Mouse (Mus musculus) C2C12 (cell line): ENCODE measurements at regions not wholly inside any gene's neighbourhood (a gene's known extent, or its start where the extent isn't known, plus 50 kb on each side); places are given as distances from the start of the nearest gene placed in this dataset.

Source experiments
- H3K27me3 ChIP-seq: one replicate; pipeline ENCODE4 v1.6.1; 2011; ENCODE audit not compliant: control insufficient read depth, insufficient read depth, insufficient read length
- H3K36me3 ChIP-seq: one replicate; pipeline ENCODE4 v1.6.1; 2011; ENCODE audit not compliant: control insufficient read depth, insufficient read depth
- H3K4me3 ChIP-seq: one replicate; pipeline ENCODE4 v1.5.1; 2011; ENCODE audit warnings: mild to moderate bottlenecking, control low read depth; ENCODE audit not compliant: poor library complexity, insufficient read depth, severe bottlenecking
- H3K79me2 ChIP-seq: one replicate; pipeline ENCODE4 v1.6.1; 2011; ENCODE audit not compliant: control insufficient read depth, insufficient read depth
- H3K79me3 ChIP-seq: one replicate; pipeline ENCODE4 v1.6.1; 2011; ENCODE audit warnings: low read depth, control low read depth
- H3ac ChIP-seq: one replicate; pipeline ENCODE3; 2011; ENCODE audit warnings: low read depth; ENCODE audit not compliant: control insufficient read depth, insufficient read length
- CEBPB ChIP-seq: IDR thresholded peaks from one replicate; pipeline ENCODE4 v1.6.1; 2011; ENCODE audit warnings: low read depth, mild to moderate bottlenecking, control low read depth, moderate library complexity
- CTCF ChIP-seq: IDR thresholded peaks from one replicate; pipeline ENCODE4 v1.5.1; 2011; ENCODE audit not compliant: control insufficient read depth, insufficient read depth, insufficient read length
- FOSL1 ChIP-seq: IDR thresholded peaks from one replicate; pipeline ENCODE4 v1.8.0; 2011; ENCODE audit warnings: mild to moderate bottlenecking, low read length; ENCODE audit not compliant: poor library complexity, insufficient read depth, severe bottlenecking
- MAX ChIP-seq: IDR thresholded peaks from one replicate; pipeline ENCODE4 v1.6.1; 2011; ENCODE audit warnings: mild to moderate bottlenecking, control low read depth
- MYOD1 ChIP-seq: IDR thresholded peaks from one replicate; pipeline ENCODE4 v1.6.1; 2011; ENCODE audit warnings: low read depth; ENCODE audit not compliant: control insufficient read depth, insufficient read length
- MYOG ChIP-seq: IDR thresholded peaks from one replicate; pipeline ENCODE4 v1.6.1; 2011; ENCODE audit not compliant: control insufficient read depth, insufficient read length; ENCODE audit errors: extremely low read depth
- USF1 ChIP-seq: IDR thresholded peaks from one replicate; pipeline ENCODE4 v1.6.1; 2011; ENCODE audit warnings: low read depth, mild to moderate bottlenecking, control low read depth, moderate library complexity

DNA sequence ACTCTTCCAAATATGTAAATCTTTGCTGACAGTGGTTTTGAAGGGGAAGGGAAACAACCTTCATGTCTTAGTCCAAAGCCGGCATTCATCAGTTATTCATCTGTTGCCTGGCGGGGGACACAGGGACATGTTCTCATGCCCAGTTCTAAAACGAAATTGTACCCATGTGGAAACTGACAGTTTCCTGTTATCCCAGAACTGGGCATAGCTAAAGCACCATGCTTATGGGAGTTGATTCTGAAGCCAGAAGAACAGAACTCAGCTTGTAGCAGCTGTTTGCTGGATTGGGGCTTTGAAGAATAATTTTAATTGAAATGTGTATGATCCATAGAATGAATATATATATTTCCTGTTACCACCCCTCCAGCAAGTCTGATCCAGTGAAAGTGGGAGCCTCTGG lies 181.0 kb downstream of the Emp1 start:
- TF ChIP-seq FOSL1 (no peak), MYOD1 (no peak), USF1 (no peak), CEBPB (no peak), CTCF (no peak), MYOG (no peak), MAX (no peak)

DNA sequence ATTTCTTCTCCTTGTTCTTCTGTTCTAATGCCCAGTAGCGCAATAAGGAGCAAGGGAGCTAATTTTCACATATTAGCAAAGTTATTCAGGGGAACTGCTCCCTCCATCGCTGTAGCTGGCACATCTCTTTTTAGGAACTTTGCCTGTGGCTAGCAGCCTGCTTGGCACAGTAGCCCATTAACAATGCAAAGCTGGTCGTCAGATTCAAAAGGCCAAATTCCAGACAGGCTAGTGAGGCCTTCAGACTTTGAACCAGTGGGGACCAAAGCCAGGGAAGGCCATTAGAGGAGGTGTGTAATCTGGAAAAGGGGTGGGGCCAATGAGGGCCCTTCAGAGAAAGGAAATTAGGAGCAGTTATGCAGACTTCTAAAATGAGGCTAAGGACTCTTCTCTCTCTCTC lies 181.5 kb downstream of the Emp1 start:
- no peaks in the 10 kb centered on the region for H3K79me2 ChIP-seq
- TF ChIP-seq MYOD1 (no peak), MYOG (no peak), FOSL1 (no peak), USF1 (no peak), CTCF (no peak)
- H3ac ChIP-seq: no peak overlapping the region
- H3K4me3 ChIP-seq: no peak overlapping the region
- H3K79me3 ChIP-seq: no peaks in the 10 kb centered on the region
- peaks cover 4% of the 10 kb centered on the region for H3K27me3 ChIP-seq
- no peaks in the 10 kb centered on the region for H3K36me3 ChIP-seq

More for the DNA sequence above, 181.0 kb downstream of the Emp1 start:
- Histone ChIP-seq H3K27me3 (peaks cover 4% of the 10 kb centered on the region), H3K36me3 (no peaks in the 10 kb centered on the region), H3ac (no peak overlapping the region), H3K4me3 (no peak overlapping the region), H3K79me2 (no peaks in the 10 kb centered on the region), H3K79me3 (no peaks in the 10 kb centered on the region)

DNA sequence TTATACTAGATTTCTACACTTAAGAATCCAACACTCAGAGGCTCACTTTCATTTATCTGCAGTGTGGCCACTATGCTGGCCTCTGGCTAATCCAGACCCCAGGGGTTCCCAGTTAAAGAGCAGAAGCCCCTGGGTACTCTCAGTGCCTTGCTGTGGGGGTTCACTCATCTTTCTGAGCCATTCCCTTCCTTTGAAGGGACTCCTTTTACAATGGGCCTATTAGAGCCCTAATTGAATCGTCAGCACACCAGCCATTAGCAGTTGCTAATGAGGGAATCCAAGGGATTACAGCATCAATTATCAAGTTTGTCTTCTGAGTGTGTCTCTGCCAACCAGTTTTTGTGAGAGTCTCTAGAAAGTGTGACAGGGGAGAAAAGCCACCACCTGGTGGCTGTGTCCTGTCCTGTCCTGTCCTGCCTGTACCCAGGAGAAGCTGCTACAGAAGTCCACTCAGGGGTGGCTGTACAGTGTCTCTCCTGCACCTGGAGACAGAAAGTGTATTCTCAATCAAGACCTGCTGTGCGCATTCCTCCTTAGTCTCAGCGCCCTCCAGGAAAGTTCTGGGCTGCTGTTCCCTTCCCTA lies 188.1 kb downstream of the Emp1 start:
- TF ChIP-seq MYOD1: no peak
- TF ChIP-seq MYOG: no peak
- Histone ChIP-seq H3K4me3 (no peak overlapping the region), H3K79me3 (no peaks in the 10 kb centered on the region)

DNA sequence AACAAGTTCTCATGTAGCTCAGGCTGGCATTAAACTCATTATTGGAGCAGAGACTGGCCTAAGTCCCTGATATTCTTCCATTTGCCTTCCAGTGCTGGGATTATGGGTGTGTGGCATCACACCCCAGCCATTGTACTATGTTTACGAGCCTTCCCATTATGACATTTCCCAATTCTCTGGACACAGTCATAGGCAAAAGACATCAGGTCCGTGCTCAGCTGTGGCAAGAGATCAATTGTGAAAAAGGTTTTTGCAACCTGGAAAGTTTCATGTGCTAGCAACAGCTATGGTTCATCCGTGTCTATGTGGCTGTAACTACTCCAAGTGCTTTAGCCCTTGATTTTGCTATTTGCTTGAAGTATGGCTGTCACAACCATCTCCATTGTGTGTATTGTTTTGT lies 190.1 kb downstream of the Emp1 start:
- TF ChIP-seq FOSL1 (no peak), MYOG (no peak), CEBPB (no peak), CTCF (no peak), MAX (no peak), USF1 (no peak), MYOD1 (no peak)
- Histone ChIP-seq H3K4me3 (no peak overlapping the region), H3K36me3 (no peaks in the 10 kb centered on the region), H3K79me3 (no peaks in the 10 kb centered on the region), H3ac (no peak overlapping the region), H3K27me3 (no peaks in the 10 kb centered on the region), H3K79me2 (no peaks in the 10 kb centered on the region)

More for the DNA sequence above, 188.1 kb downstream of the Emp1 start:
- H3K27me3 ChIP-seq: no peaks in the 10 kb centered on the region
- no peaks in the 10 kb centered on the region for H3K36me3 ChIP-seq
- H3K79me2 ChIP-seq: no peaks in the 10 kb centered on the region
- H3ac ChIP-seq: no peak overlapping the region

DNA sequence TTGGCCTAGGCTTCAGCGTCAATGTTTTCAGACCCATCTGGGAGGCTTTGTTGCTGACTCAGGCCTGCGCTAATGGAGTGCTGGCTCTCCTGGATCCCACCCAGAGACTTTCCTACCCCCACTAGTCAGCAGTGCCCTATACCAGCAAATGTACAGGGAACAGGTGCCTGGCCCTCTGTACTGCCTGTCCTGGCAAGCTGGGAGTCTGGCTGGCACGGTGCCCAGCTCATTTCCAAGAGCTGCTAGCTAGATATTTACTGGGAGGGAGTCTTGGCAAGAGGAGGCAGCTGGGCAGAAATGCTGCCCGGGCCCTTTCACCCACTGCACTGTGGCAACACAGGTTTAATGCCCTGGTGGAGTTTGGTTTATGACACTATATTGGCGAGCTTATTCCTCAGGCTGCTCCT lies 197.2 kb downstream of the Emp1 start:
- no peak for TF ChIP-seq MAX
- no peak for TF ChIP-seq USF1
- no peak for TF ChIP-seq MYOD1
- no peaks in the 10 kb centered on the region for H3K27me3 ChIP-seq
- H3ac ChIP-seq: no peak overlapping the region
- H3K4me3 ChIP-seq: no peak overlapping the region
- H3K79me2 ChIP-seq: no peaks in the 10 kb centered on the region
- no peaks in the 10 kb centered on the region for H3K79me3 ChIP-seq
- H3K36me3 ChIP-seq: no peaks in the 10 kb centered on the region

DNA sequence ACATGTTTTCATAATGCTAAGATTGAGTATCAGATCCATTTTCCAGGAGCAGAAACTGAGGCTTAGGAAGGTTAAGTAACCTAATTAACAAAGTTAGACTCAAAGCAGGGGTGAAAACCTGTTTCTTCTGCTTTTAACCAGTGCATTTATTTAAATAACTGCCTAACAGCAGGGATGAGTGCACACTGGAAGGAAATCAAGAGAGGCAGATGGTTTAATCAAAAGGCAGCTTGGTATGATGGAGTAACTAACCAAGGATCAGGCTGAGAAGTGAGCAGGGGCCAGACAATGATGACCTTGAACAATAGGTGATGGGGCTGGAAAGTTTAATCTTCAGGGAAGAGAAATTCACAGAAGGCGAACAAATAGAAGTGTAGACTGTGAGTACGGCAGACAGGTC lies 199.9 kb downstream of the Emp1 start:
- Histone ChIP-seq H3K79me2 (no peaks in the 10 kb centered on the region), H3K79me3 (no peaks in the 10 kb centered on the region), H3ac (no peak overlapping the region), H3K36me3 (no peaks in the 10 kb centered on the region), H3K27me3 (no peaks in the 10 kb centered on the region), H3K4me3 (no peak overlapping the region)
- TF ChIP-seq FOSL1 (no peak), MYOD1 (no peak), CTCF (no peak), CEBPB (no peak), USF1 (no peak), MAX (no peak), MYOG (no peak)

DNA sequence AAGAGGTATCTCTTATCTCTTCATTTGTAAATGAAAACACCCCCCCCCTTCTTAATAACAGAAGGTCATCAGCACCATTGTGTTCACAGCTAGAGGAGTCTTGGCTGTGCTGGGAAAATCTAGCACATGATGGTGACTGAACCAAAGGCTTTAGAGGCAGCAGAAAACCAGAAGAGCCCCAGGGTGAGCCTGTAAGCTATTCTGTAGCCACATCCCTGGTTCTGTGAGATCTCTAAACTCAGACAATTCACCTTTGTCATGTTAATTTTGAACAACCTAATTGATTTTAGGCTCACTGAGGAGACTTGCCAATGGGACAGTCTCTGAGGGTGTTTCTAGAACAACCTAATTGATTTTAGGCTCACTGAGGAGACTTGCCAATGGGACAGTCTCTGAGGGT lies 201.4 kb downstream of the Emp1 start:
- H3K4me3 ChIP-seq: no peak overlapping the region
- TF ChIP-seq MYOG: no peak
- no peak for TF ChIP-seq MYOD1
- no peak for TF ChIP-seq CEBPB
- TF ChIP-seq CTCF: no peak
- TF ChIP-seq MAX: no peak
- TF ChIP-seq FOSL1: no peak
- no peak for TF ChIP-seq USF1
- H3K79me2 ChIP-seq: no peaks in the 10 kb centered on the region

More for the DNA sequence above, 201.4 kb downstream of the Emp1 start:
- Histone ChIP-seq H3ac (no peak overlapping the region), H3K36me3 (no peaks in the 10 kb centered on the region), H3K79me3 (no peaks in the 10 kb centered on the region), H3K27me3 (no peaks in the 10 kb centered on the region)
